Mouse (Mus musculus) CD4-positive, CD25-positive, alpha-beta regulatory T cell, adult 2 months (primary cell): ENCODE data around the gene Ccdc134.
"Not testable (repeated sequence)": the region's sequence is repeated elsewhere in the genome, so short reads cannot be mapped to it uniquely, and the experiment has no call there.

Experiments used
- DNase-seq: peaks from one replicate; pipeline ENCODE4 v3.0.0-alpha.2; 2012; ENCODE audit warnings: low read depth, low spot score

Gene Ccdc134

DNA sequence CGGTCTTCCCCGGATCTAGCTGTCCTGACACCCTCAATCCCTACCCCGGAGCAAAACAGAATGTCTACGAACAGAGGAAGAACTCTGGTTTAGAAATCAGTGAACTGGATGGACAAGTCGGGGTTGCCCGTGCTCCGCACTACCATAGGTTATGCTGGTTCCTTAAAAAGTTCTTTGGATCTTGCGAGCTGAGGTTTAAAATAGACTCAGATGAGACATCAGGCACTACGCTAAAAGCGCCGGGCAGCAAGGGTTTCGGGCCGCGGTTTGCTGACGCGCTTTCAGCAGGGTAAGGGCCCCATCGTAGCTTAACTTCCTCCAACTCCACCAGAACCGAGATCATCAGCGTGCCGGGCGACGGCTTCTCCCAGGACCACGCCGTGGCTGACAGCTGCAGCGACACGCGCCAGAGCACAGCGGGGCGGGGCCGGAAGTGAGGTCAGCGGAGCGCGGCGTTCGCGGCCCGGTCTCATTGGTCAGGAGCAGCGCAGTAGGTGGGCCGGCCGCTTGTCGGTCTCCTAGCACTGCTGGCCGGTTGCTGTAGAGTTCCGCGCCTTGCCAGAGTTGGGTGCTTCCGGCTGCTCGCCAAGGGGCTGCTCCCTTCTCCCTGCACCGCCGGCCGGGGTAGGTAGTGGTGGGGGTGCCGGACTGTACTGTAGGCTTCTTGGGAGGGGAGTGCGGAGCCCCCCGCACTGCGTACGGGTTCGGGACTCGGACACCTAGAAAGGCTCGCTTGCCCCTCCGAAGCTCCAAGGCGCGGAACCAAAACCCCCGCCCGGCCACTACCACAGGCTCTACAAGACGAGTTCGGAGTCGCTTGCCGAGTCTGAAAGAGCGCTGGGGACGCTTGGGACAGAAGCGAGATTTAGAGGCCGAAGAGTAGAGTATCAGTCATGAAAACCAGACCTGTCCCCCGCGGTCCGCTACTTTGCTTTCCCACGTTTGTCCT, at the start of gene Ccdc134:
Gene Ccdc134 (plus strand): TSS at position 497 of the 949 bp plus-strand sequence.
- peak; percentile 98 for DNase-seq

- no peak for DNase-seq
Observed at GRCm38 (mm10) chr15:82079883-82080282, 47.8 kb upstream of the Ccdc134 start.

DNA sequence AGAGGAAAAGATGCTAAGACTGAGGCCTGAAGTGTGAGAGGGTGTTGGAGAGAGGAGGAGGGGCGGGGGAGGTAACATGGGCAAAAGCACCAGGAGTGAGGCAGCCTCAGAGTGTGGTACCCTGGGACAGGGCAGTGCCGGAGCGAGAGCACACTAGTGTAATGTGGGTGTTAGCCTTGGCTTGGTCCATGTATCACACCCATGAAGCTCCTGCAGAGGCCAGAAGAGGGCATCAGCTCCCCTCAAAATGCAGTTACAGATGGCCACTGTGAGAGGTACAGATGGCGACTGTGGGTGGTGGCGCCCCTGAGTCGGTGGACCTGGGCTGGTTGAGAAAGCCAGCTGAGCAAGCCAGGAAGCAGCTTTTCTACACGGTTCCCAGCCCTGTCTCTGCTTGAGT, 46.6 kb upstream of the Ccdc134 start:
- DNase-seq, result peak; percentile 61

- no peak for DNase-seq
Observed at GRCm38 (mm10) chr15:82085606-82086005, 42.1 kb upstream of the Ccdc134 start.

DNA sequence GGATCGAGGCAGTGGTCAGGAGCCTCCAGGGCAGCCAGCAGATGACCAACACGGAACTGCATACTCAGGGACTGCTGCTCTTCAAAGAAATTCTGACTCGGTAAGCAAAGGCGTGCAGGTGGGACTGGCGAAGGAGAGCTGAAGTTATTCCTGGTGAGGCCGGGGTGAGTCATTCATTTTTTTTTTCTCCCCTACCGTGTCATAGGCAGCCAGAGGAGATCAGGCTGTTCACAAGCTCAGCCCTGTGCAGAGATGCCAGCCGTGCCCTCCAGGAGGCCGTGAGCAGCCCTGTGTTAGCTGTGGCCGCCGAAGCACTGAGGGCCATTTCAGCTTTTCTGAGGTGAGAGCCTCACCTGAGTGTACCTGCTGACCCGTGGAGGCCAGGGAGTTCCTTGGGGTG, 41.6 kb upstream of the Ccdc134 start:
- no peak for DNase-seq

- DNase-seq, result no peak
Observed at GRCm38 (mm10) chr15:82087266-82087665, 40.5 kb upstream of the Ccdc134 start.

DNA sequence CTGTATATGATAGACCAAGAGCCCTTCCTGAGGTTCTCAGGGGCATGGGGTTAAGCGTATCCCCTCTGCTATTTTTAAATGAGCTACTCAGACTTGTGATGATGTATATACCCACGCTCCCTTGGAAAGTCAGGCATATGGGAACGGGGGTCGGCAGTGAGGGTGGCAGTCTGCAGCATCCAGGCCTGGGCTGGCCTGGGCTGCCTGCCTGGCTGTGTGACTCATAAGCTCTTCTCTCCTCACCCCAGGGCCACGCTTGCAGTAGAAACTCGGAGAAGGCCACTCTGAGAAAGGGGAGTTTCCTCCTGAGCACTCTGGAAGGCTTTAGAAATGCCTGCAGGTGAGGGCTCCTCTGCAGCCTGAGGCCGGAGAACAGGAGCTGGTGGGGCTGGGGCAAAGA, 36.7 kb upstream of the Ccdc134 start:
- no peak for DNase-seq

GRCm38 (mm10) chr15:82106953-82107555, 20.7 kb upstream of the Ccdc134 start:
- peak; percentile 30 for DNase-seq

DNA sequence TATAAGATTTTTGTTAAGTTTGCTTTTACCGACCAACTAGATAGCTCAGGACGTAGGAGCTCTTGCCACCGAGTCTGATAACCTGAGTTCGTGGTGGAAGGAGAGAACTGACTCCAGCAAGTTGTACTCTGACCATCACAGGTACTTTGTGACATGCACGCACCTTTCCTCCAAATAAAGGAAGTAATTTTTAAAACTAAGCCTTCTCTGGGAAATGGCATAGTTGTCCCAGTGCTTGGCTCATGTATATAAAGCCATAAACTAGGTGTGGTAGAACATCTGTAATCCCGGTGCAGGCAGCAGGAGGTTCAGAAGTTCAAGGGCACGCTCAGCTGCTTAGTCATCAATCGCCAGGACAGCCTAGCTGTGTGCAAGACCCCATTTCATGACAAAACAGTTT, 7.2 kb upstream of the Ccdc134 start:
- DNase-seq, result no peak

GRCm38 (mm10) chr15:82126690-82127089, 1.0 kb upstream of the Ccdc134 start:
- not testable (repeated sequence) for DNase-seq

GRCm38 (mm10) chr15:82128398-82128797, 676 bp downstream of the Ccdc134 start:
- peak; percentile 17 for DNase-seq

DNA sequence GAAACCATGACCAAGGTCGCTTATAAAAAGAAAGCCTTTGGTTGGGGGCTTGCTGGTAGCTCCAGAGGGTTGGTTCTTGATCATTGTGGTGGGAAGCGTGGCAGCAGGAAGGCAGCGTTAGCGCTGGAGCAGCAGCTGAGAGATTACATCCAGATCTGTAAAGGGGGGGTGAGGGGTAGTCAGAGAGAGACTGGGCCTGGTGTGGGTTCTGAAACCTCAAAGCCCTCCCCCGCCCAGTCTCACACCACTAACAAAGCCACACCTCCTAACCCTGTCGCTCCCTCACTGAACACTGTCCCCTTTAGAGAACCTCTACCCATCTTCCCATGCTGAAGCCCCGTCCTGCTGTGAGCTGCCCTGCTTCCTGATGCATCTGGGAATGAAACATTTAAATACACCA, 2.9 kb downstream of the Ccdc134 start:
- no peak for DNase-seq

- no peak for DNase-seq
Observed at GRCm38 (mm10) chr15:82135372-82135771, 7.7 kb downstream of the Ccdc134 start.

DNA sequence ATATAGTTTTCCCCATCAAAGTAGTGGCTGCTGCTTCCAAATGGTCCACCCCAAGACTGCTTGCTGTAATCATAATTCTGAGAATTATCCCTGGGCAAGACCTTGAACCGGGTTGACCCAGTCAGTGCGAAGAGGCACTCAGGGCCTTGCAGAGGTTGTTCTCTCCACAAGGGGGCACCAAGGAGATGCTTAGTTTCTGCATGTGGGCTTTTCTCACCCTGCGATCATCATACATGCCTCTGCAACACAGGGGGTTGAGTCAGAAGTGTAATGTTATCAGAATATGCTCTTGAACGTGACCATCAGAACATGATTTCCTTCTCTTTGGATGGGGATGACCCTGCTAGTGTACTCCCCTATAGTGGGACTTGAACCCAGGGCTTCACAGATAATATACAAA, 10.8 kb downstream of the Ccdc134 start:
- DNase-seq, result peak; percentile 87

DNA sequence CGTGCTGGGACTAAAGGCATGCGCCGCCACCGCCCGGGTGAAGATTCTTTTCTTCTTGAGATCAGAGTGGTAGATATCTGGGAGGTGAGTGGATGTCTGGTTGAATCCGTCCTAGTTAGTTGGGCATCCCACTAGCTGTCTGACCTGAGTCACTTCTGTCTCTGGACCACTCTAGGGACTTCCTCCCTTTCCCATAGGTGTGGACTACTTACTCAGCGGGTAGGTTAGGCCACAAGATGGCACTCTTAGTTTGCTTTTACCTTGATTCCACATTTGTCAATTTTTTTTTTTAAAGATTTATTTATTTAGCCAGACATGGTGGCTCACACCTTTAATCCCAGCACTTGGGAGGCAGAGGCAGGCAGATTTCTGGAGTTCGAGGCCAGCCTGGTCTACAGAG, 11.5 kb downstream of the Ccdc134 start:
- peak; percentile 74 for DNase-seq

DNA sequence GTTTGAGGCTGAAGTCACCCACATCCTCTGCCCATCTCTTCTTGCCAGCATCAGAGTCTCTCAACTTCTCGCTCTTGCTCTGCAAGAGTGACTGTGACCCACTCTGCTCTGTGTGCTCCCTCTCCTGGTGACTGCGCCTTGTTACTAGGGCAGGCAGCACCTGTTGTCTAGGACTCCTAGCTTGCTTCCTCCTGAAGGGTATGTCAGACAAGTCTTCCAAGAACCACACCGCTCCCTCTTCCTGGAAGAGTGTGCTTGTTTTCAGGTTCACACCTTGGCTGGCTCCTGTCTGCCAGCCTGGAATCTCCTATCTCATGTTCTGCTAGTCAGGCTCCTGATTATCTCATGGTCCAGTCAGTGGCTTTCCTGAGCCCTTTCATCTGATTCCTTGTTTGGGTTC, 12.6 kb downstream of the Ccdc134 start:
- peak; percentile 67 for DNase-seq

DNA sequence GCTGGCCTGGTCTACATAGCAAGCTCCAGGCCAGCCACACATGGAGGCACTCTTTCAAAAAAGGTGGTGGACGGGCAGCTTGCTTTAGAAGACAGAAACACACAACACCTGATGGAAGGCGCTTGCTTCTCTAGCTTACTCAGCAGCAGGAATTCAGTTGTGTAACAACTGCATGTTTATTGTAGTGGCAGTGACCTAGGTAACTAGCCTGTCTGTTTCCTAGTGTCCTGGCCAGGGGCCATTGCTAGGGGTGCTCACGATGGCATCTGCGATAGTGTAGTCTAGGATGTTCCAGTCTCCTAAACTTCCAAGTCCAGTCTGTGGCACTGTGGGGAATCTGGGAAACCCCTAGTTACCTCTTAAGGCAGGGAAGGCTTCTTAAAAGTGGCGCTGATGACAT, 16.4 kb downstream of the Ccdc134 start:
- no peak for DNase-seq

GRCm38 (mm10) chr15:82145408-82145807, 17.7 kb downstream of the Ccdc134 start:
- no peak for DNase-seq

- peak; percentile 49 for DNase-seq
Observed at GRCm38 (mm10) chr15:82145851-82146769, 18.4 kb downstream of the Ccdc134 start.

DNA sequence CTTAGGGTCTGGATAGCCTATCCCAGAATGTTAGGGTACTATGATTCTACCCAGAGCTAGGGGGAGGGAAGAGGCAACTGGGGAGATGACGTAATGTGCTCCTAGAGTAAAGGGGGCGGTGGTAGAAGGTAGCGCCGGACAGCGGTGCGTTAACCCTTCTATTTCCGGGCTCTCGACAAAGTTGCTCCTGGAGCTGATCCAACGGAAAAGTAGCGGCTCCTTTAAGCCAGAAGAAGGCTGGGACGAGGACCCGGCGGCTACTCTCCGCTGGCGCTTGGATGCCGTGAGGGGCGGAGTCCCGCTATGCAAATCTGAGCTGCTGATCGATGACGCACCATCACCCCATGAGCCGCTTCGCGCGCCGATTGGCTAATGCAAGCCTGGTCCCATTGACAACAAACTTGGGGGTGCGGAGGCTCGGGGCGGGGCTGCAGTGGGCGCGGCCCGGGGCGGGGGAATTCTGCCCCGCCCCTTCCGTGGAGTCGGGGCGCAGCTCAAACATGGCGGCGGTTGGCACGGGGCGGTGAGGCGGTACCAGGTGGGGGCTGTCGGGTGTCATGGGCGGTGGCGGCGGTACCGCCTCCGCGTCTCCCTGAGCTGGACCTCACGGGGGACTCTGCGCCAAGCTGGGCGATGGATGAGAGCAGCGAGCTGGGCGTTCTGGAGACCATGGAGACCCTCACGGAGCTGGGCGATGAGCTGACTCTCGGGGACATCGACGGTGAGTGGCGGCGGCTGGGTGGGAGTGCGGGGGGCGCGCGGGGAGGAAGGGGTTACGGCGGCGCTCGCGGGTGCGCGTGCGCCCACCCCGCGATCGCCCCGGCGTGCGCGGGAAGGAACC, 19.3 kb downstream of the Ccdc134 start, which contains the start of gene Srebf2:
Gene Srebf2 (plus strand): TSS at position 412 of the 841 bp plus-strand sequence.
- peak; percentile 99 for DNase-seq

- peak; percentile 60 for DNase-seq
Observed at GRCm38 (mm10) chr15:82147611-82148111, 19.9 kb downstream of the Ccdc134 start.
